Mouse (Mus musculus) cerebellum, adult 2 months (tissue): Measurements from ENCODE around the gene Lrrc10. TPM values are rescaled to one million over a fixed set of nuclear protein-coding genes. Genes with fewer than 3 reads are reported as not detected.
A peak's percentile ranks its signal among the peaks of the same experiment; 100 is the strongest.

ENCODE experiments used
- DNase-seq, 2 experiments: peaks; one replicate each; pipeline ENCODE4 v3.0.0; 2021
- H3K27ac ChIP-seq: fragments of 200-500 bp; 2 replicates; pipeline ENCODE4 v1.5.1; 2012; ENCODE audit warnings: low read length, control low read depth, inconsistent platforms; ENCODE audit not compliant: insufficient read depth
- H3K27me3 ChIP-seq: fragments of 200-500 bp; 2 replicates; pipeline ENCODE4 v1.6.1; 2012; ENCODE audit warnings: inconsistent platforms, mild to moderate bottlenecking, low read length, moderate library complexity; ENCODE audit not compliant: control insufficient read depth, insufficient read depth
- H3K4me1 ChIP-seq: fragments of 200-500 bp; 2 replicates; pipeline ENCODE4 v1.6.1; 2011; ENCODE audit warnings: low read length; ENCODE audit not compliant: control insufficient read depth, insufficient read depth
- H3K4me3 ChIP-seq: fragments of 200-500 bp; replicated peaks from 2 replicates; pipeline ENCODE3; 2011; ENCODE audit warnings: mild to moderate bottlenecking, low read depth, low read length, control low read depth; ENCODE audit not compliant: insufficient read depth
- CTCF ChIP-seq: fragments of 200-500 bp; IDR thresholded peaks from 2 replicates; pipeline ENCODE4 v1.5.1; 2011; ENCODE audit warnings: low read depth, mild to moderate bottlenecking, control low read depth, low read length, moderate library complexity, borderline replicate concordance; ENCODE audit not compliant: insufficient read depth
- POLR2A ChIP-seq: fragments of 200-500 bp; IDR thresholded peaks from 2 replicates; pipeline ENCODE4 v1.6.1; 2011; ENCODE audit warnings: low read length, control low read depth, borderline replicate concordance; ENCODE audit not compliant: insufficient read depth
- WGBS: fragments of 180-500 bp; shearing (Covaris S2); methylation state at CpG from one replicate; pipeline ENCODE4 v1.1.7; 2018; 5-methylcytosine and 5-hydroxymethylcytosine counted together
- polyA plus RNA-seq: library from polyadenylated mRNA; depleted of rRNA; stranded (reverse); fragments of >200 nt; gene quantifications from 2 replicates; pipeline ENCODE4 v1.2.3, GENCODE M21; 2012

The Lrrc10 gene
- polyA plus RNA-seq, 1 experiment, result not detected

GRCm38 (mm10) chr10:117055668-117056067 lies 10.5 kb downstream of the Lrrc10 start:
- 91% methylated on average over 4 of the region's 4 CpGs for WGBS
- no peak overlapping the region for H3K4me3 ChIP-seq
- no peaks in the 10 kb centered on the region for H3K27me3 ChIP-seq
- no peak for TF ChIP-seq CTCF
- TF ChIP-seq POLR2A, result no peak
- H3K27ac ChIP-seq, result no peak overlapping the region
- no peak for DNase-seq
- peaks cover 3% of the 10 kb centered on the region; the same call in 1 of the 2 replicates for H3K4me1 ChIP-seq

GRCm38 (mm10) chr10:117062894-117063253 lies 17.7 kb downstream of the Lrrc10 start:
- TF ChIP-seq CTCF (no peak), POLR2A (no peak)
- H3K4me3 ChIP-seq, result peak overlapping the region; percentile 66
- H3K27ac ChIP-seq, result no peak overlapping the region
- no peak for DNase-seq
- 2% methylated on average over 15 of the region's 15 CpGs for WGBS
- peaks cover 3% of the 10 kb centered on the region; the same call in 1 of the 2 replicates for H3K4me1 ChIP-seq
- H3K27me3 ChIP-seq, result no peaks in the 10 kb centered on the region

- peak; percentile 90 to 92 for DNase-seq
- WGBS, result under 1% methylated on average over 68 of the region's 68 CpGs
- H3K4me3 ChIP-seq, result peak within 1 kb of the TSS; percentile 67
- TF ChIP-seq POLR2A (peak; percentile 82), CTCF (no peak)
- H3K4me1 ChIP-seq, result peaks cover 3% of the 10 kb centered on the region; the same call in 1 of the 2 replicates
- no peak within 1 kb of the TSS for H3K27ac ChIP-seq
- H3K27me3 ChIP-seq, result no peaks in the 10 kb centered on the region
Measured at GRCm38 (mm10) chr10:117063254-117064021, 18.3 kb downstream of the Lrrc10 start, which contains the start of gene Cct2. Cct2 (minus strand) TSS chr10:117063814.

GRCm38 (mm10) chr10:117064076-117064475 lies 18.9 kb downstream of the Lrrc10 start:
- Histone ChIP-seq H3K27ac (no peak overlapping the region), H3K27me3 (no peaks in the 10 kb centered on the region), H3K4me3 (peak overlapping the region; percentile 67), H3K4me1 (peaks cover 3% of the 10 kb centered on the region; the same call in 1 of the 2 replicates)
- TF ChIP-seq CTCF, result no peak
- no peak for TF ChIP-seq POLR2A
- DNase-seq, result no peak
- 6% methylated on average over 7 of the region's 7 CpGs for WGBS

- no peak for TF ChIP-seq POLR2A
- no peak for TF ChIP-seq CTCF
- Histone ChIP-seq H3K4me1 (no peaks in the 10 kb centered on the region), H3K27ac (no peak overlapping the region), H3K27me3 (no peaks in the 10 kb centered on the region), H3K4me3 (no peak overlapping the region)
- DNase-seq, result no peak
- WGBS, result 97% methylated on average over 3 of the region's 3 CpGs
Measured at GRCm38 (mm10) chr10:117069109-117069508, 24.0 kb downstream of the Lrrc10 start.

GRCm38 (mm10) chr10:117072191-117072888 lies 27.2 kb downstream of the Lrrc10 start:
- no peak for DNase-seq
- 89% methylated on average over 18 of the region's 18 CpGs for WGBS
- Histone ChIP-seq H3K4me1 (no peaks in the 10 kb centered on the region; the same call in 1 of the 2 replicates), H3K4me3 (no peak overlapping the region), H3K27me3 (no peaks in the 10 kb centered on the region), H3K27ac (no peak overlapping the region)
- TF ChIP-seq POLR2A (no peak), CTCF (no peak)

GRCm38 (mm10) chr10:117073176-117073575 lies 28.0 kb downstream of the Lrrc10 start:
- Histone ChIP-seq H3K4me3 (no peak overlapping the region), H3K4me1 (no peaks in the 10 kb centered on the region; the same call in 1 of the 2 replicates), H3K27ac (no peak overlapping the region), H3K27me3 (no peaks in the 10 kb centered on the region)
- no peak for DNase-seq
- 74% methylated on average over 7 of the region's 7 CpGs for WGBS
- no peak for TF ChIP-seq CTCF
- no peak for TF ChIP-seq POLR2A

GRCm38 (mm10) chr10:117078284-117078683 lies 33.1 kb downstream of the Lrrc10 start:
- DNase-seq, result no peak
- no peaks in the 10 kb centered on the region for H3K27me3 ChIP-seq
- no peaks in the 10 kb centered on the region; the same call in 1 of the 2 replicates for H3K4me1 ChIP-seq
- no peak overlapping the region for H3K27ac ChIP-seq
- WGBS, result 82% methylated on average over 6 of the region's 6 CpGs
- TF ChIP-seq POLR2A, result no peak
- peak; percentile 53; the same call in 1 of the 2 replicates for TF ChIP-seq CTCF
- H3K4me3 ChIP-seq, result no peak overlapping the region
